Mouse (Mus musculus) midbrain, embryonic 16.5 days (tissue): Measurements from ENCODE around the gene Smpd3. TPM values are rescaled to one million over a fixed set of nuclear protein-coding genes. Genes with fewer than 3 reads are reported as not detected.

Experiments used
- ATAC-seq: fragments of 200-750 bp; cut with Nextera tagmentation; 2 replicates; pipeline ENCODE4 v1.8.0; 2017; ENCODE audit warnings: moderate TSS enrichment
- H3K27ac ChIP-seq: fragments of 300-500 bp; sonication (generic); 2 replicates; pipeline ENCODE4 v1.5.1; 2014; ENCODE audit warnings: mild to moderate bottlenecking, low read length, mixed read lengths
- H3K27me3 ChIP-seq: fragments of 300-500 bp; sonication (generic); 2 replicates; pipeline ENCODE4 v1.6.1; 2014; ENCODE audit warnings: low read depth, low read length, mixed read lengths; ENCODE audit not compliant: control insufficient read depth, insufficient read depth
- H3K36me3 ChIP-seq: fragments of 300-500 bp; sonication (generic); 2 replicates; pipeline ENCODE4 v1.6.1; 2014; ENCODE audit warnings: mild to moderate bottlenecking, low read length, moderate library complexity, mixed read lengths; ENCODE audit not compliant: control insufficient read depth, insufficient read depth
- H3K4me1 ChIP-seq: fragments of 300-500 bp; sonication (generic); 2 replicates; pipeline ENCODE4 v1.6.1; 2014; ENCODE audit warnings: mild to moderate bottlenecking, low read length, mixed read lengths; ENCODE audit not compliant: control insufficient read depth, insufficient read depth
- H3K4me2 ChIP-seq: fragments of 300-500 bp; sonication (generic); 2 replicates; pipeline ENCODE4 v1.6.1; 2014; ENCODE audit warnings: mild to moderate bottlenecking, low read length, mixed read lengths
- H3K4me3 ChIP-seq: fragments of 300-500 bp; sonication (generic); 2 replicates; pipeline ENCODE4 v1.5.1; 2014; ENCODE audit warnings: low read depth, mild to moderate bottlenecking, low read length, moderate library complexity, mixed read lengths
- H3K9ac ChIP-seq: fragments of 300-500 bp; sonication (generic); 2 replicates; pipeline ENCODE4 v1.6.1; 2014; ENCODE audit warnings: low read depth, low read length, mixed read lengths
- H3K9me3 ChIP-seq: fragments of 300-500 bp; sonication (generic); replicated peaks from 2 replicates; pipeline ENCODE4 v1.6.1; 2014; ENCODE audit warnings: mild to moderate bottlenecking, low read length, mixed read lengths; ENCODE audit not compliant: control insufficient read depth, poor library complexity, severe bottlenecking
- WGBS: fragments of 180-500 bp; shearing (Covaris S2); extraction: QIAGEN DNeasy Blood & Tissue Kit; methylation state at CpG from one replicate; pipeline ENCODE4 v1.1.7; 2014; 5-methylcytosine and 5-hydroxymethylcytosine counted together
- polyA plus RNA-seq: library from polyadenylated mRNA; unstranded; fragments of >200 nt; fragmentation: Nextera tagmentation; extraction: Ambion mirVana; gene quantifications from 2 replicates; pipeline ENCODE4 v1.2.1, GENCODE M21; 2015

Smpd3 gene
- polyA plus RNA-seq, 1 experiment from 2014 or later: 76.2 TPM

GRCm38 (mm10) chr8:106211421-106211820 lies 126.4 kb downstream of the Smpd3 start:
- 4% methylated on average over 13 of the region's 13 CpGs for WGBS
- peak overlapping the region; percentile 94 for H3K4me2 ChIP-seq
- peak overlapping the region; percentile 91 for H3K9ac ChIP-seq
- H3K27ac ChIP-seq: peak overlapping the region; percentile 96
- peaks cover 15% of the 10 kb centered on the region for H3K4me1 ChIP-seq
- no peaks in the 10 kb centered on the region for H3K9me3 ChIP-seq
- H3K4me3 ChIP-seq: peak overlapping the region; percentile 84
- H3K36me3 ChIP-seq: peaks cover 3% of the 10 kb centered on the region; the same call in 1 of the 2 replicates
- no peaks in the 10 kb centered on the region for H3K27me3 ChIP-seq
- ATAC-seq: peak; percentile 23

GRCm38 (mm10) chr8:106210821-106211345 lies 126.9 kb downstream of the Smpd3 start, which contains the start of the genes Slc7a6os and Prmt7:
Gene Slc7a6os (minus strand): TSS chr8:106210935.
Gene Prmt7 (plus strand): TSS chr8:106210936.
- Histone ChIP-seq H3K9ac (peak within 1 kb of the TSS; percentile 91), H3K9me3 (no peaks in the 10 kb centered on the region), H3K4me1 (peaks cover 15% of the 10 kb centered on the region), H3K27ac (peak within 1 kb of the TSS; percentile 96), H3K27me3 (no peaks in the 10 kb centered on the region), H3K36me3 (peaks cover 3% of the 10 kb centered on the region; the same call in 1 of the 2 replicates), H3K4me3 (peak within 1 kb of the TSS; percentile 84), H3K4me2 (peak within 1 kb of the TSS; percentile 94)
- ATAC-seq: peak; percentile 99
- WGBS: under 1% methylated on average over 51 of the region's 52 CpGs

GRCm38 (mm10) chr8:106210035-106210731 lies 127.6 kb downstream of the Smpd3 start:
- peak overlapping the region; percentile 84 for H3K4me3 ChIP-seq
- peak overlapping the region; percentile 91 for H3K9ac ChIP-seq
- H3K36me3 ChIP-seq: peaks cover 3% of the 10 kb centered on the region; the same call in 1 of the 2 replicates
- no peaks in the 10 kb centered on the region for H3K9me3 ChIP-seq
- peak overlapping the region; percentile 94 for H3K4me2 ChIP-seq
- H3K4me1 ChIP-seq: peaks cover 15% of the 10 kb centered on the region
- H3K27ac ChIP-seq: peak overlapping the region; percentile 96
- peak; percentile 75 for ATAC-seq
- no peaks in the 10 kb centered on the region for H3K27me3 ChIP-seq
- under 1% methylated on average over 35 of the region's 35 CpGs for WGBS

Other genes with a start within 250 kb of the Smpd3 start
- gene Esrp2, start 201.0 kb downstream of the Smpd3 start, polyA plus RNA-seq: 0.14 and 0.29 TPM in 2 replicates
- gene Pla2g15, start 187.6 kb downstream of the Smpd3 start, polyA plus RNA-seq: 24.5 and 25.2 TPM in 2 replicates
- gene Slc7a6, start 169.1 kb downstream of the Smpd3 start, polyA plus RNA-seq: 41.8 and 53.5 TPM in 2 replicates
- 30.8 and 33.1 TPM in 2 replicates for gene Slc7a6os, start 127.1 kb downstream of the Smpd3 start, polyA plus RNA-seq
- gene Prmt7, start 127.1 kb downstream of the Smpd3 start, polyA plus RNA-seq: 60.9 and 61.5 TPM in 2 replicates
- 45.3 and 45.9 TPM in 2 replicates for gene Zfp90, start 77.3 kb upstream of the Smpd3 start, polyA plus RNA-seq
- not detected in 2 replicates for gene 6030452D12Rik, start 162.5 kb upstream of the Smpd3 start, polyA plus RNA-seq
- 0.91 and 1.2 TPM in 2 replicates for gene Cdh3, start 172.9 kb upstream of the Smpd3 start, polyA plus RNA-seq
- 5.9 and 6.8 TPM in 2 replicates for gene Gm10073, start 235.5 kb upstream of the Smpd3 start, polyA plus RNA-seq